Mouse (Mus musculus) G1E (cell line): ENCODE data around the gene Slc22a21.

Experiments
- CTCF ChIP-seq: IDR thresholded peaks from 2 replicates; pipeline ENCODE4 v1.5.1; 2012; ENCODE audit warnings: low read depth, low read length, inconsistent platforms, mixed read lengths
- GATA1 ChIP-seq: IDR thresholded peaks from 2 replicates; pipeline ENCODE4 v1.6.1; 2012; ENCODE audit warnings: borderline replicate concordance, low read length, inconsistent platforms, mixed read lengths
- GATA2 ChIP-seq: IDR thresholded peaks from 2 replicates; pipeline ENCODE4 v1.6.1; 2012; ENCODE audit warnings: low read depth, low read length, inconsistent platforms, borderline replicate concordance
- POLR2AphosphoS5 ChIP-seq: IDR thresholded peaks from 2 replicates; pipeline ENCODE4 v1.6.1; 2012; ENCODE audit warnings: low read depth, low read length, inconsistent platforms; ENCODE audit not compliant: insufficient replicate concordance

DNA sequence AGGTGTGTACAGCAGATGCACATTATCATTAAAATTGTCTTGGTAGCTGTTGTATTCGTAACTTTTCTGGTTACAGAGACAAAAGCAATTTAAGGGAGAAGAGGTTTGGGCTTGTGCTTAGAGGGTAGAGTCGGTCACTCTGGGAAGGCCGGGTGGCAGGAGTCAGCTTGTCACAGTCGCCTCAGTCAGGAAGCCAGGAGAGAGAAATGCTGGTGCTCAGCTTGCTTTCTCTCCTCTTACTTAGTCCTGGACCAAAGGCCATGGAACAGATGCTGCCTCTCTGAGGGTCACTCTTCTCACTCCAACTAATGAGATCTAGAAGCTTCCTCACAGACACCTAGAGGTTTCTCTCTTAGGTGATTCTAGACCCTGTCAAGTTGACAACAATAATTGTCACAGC lies 1.3 kb upstream of the Slc22a21 start:
- TF ChIP-seq CTCF = no peak
- TF ChIP-seq GATA1 = no peak
- TF ChIP-seq GATA2 = no peak
- TF ChIP-seq POLR2AphosphoS5 = no peak
